Mouse (Mus musculus) thymus, postnatal 10 days (tissue): ENCODE data around the gene Fgfr2.

Experiments used
- DNase-seq, 2 experiments: peaks; one replicate each; pipeline ENCODE4 v3.0.0; 2021; ENCODE audit warnings: low spot score in 2 of 2

Fgfr2 gene

DNA sequence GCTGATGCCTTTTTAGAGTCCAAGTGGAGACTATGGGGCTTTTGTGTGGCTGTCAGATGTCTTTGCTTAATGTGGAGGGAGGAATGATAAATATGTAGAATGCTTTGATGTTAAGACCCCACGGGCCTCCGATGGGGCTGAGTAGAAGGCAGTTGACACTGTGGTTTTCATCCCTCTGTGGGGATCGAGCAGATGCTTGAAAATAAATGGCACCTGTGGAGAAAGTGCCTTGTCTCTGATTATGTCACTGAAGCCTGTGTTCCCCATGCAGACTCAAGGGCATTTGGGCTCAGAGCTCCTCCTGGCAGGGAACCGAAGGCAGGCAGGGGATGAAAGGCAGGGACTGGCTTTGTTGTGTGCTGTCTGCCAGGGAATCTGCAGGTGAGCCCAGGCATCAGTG is 1272.6 kb downstream of the Fgfr2 start:
- DNase-seq, result no peak

DNA sequence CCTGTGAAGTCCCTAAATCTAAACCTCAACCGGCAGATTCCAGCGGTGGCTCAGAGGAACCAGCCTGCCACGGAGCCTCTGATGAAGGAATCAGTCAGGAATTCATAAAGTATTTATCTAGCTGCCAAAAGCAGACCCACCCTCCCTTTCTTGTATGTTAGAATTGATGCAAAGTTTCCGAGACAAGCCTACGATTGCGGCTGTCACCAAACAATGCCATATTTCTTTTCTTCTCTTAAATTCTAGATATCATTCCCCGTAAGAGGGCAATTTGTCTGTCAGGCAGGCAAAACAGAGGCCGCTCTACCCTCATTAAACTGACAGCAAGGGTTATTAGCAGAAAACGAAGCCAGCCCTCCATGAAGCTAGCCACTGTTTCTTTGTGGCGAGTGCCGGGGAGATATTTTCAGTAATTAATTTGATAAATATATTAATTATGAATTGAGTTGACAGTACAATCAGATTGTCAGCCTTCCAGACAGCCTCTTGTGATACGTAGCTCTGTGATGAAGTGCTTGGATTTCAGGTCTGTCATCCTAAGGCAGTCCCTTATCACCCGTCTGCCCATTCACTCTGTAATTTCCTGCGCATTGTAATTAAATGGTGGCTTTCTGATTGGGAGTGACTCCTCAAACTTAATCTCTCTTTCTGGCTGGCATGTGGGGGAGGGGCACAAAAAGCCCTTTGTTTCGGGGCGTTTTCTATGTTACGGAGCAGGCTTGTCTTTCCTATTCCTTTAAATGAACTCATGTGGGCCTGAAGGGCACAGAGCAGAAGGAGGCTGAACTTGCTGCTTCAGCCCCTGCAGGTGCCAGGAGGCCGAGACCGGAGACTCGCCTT is 1276.9 kb downstream of the Fgfr2 start:
- no peak for DNase-seq

DNA sequence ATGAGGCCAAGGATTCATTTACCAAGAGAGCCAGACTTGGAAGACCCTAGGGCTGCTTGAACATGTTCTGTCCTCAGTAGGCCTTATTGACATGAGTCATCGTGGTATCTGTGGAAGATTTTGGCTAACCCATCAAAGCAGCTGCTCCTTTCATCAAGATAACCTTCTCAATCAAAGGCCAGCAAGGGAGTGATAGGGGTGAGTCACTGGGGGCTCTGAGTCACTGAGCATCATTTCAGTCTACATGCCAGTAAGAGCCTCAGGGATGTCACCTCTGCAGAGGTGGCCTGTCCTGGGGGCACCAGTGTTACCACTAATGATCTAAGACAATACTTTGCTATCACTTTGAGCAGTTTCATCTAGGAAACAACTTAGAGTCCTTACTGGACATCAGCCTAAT is 1292.9 kb downstream of the Fgfr2 start:
- no peak for DNase-seq

DNA sequence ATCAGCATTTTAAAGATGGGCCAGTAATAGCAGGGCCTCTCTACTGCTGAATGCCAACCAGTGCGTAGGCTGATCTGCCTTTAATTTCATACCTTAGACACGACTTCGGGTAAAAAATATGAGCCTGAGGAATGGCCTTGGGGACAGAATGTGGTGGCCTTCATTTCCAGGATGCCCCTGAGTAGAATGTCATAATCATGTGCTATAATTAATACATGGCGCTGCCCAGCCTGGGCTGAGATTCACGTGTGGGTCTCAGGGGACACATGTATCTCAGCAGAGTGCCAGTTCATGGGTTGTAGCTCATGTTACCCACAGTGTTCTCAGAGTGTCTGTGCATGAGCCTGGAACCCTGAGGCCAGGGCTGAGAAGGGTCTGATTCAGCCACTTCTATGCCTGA is 1296.3 kb downstream of the Fgfr2 start:
- no peak for DNase-seq

DNA sequence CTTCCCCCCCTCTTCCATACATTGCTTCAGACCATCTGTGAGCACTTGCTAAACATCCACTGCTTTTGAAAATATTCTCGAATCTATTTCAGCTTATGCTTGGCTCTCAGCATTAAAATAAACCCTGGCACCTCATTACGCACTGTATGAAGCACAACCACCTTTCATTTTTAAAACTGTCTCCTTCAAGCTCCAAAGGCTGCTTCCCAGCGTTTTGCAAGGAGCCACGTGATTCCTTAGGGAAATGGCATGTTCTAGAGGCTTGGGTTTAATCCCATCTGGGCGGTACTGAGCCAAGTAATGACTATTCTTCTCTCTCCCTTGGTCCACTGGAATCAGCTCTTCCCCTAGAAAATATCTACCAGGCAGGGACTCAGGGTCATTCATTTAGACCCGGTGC is 1305.2 kb downstream of the Fgfr2 start:
- DNase-seq, result no peak

DNA sequence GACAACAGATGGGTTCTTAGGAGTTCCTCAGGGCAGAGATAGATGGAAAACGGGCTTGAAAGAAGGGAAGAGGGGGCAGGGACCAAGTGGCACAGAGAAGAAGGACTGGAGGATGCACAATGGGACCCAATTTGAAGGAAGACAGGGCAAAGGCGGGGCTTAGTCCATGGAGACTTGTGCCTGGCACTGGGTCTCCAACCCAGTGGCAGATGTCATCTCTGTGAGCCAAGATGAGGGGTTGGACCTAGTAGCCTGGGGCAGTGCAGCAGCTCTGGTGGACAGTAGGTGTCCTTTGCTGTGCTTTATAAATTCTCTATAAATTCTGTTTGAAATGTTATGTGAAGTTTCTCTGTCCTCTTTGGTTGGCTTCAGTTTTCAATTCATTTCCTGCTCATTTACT is 1306.5 kb downstream of the Fgfr2 start:
- no peak for DNase-seq

DNA sequence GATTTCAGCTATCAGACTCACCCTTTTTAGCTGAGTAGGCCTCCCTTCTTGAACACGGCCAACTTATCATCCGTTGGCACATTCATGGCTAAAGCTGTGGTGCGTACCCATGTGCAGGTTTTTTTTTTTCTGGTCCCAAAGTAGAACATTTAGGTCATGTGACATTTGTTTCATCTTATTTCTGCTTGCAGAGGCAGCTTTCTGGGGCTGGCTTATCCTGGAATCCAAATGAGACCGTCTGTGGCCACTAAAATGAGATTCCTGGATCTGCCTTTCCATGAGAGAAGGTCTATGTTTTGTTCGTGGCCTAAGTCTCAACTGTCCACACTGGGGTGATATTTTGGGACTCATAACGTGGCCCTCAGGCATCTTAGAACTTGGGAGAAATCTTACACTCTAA is 1311.0 kb downstream of the Fgfr2 start:
- DNase-seq, result no peak

DNA sequence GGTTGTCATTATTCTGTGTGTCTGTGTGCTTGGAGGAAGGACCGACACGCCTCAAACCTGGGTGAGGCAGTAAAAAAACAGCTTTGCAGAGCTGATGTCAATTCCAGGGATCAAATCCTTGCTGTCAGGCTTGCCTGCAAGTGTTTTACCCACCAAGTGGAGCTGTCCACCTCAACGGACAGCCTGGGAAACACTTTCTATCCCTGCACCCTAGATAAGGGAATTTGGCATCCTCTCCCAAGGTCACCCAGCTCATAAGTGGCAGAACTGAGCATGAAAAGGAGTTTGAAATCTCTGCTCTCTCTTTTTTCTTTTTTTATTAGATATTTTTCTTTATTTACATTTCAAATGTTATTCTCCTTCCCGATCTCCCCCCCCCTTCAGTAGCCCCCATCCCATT is 1312.2 kb downstream of the Fgfr2 start:
- DNase-seq, result no peak

DNA sequence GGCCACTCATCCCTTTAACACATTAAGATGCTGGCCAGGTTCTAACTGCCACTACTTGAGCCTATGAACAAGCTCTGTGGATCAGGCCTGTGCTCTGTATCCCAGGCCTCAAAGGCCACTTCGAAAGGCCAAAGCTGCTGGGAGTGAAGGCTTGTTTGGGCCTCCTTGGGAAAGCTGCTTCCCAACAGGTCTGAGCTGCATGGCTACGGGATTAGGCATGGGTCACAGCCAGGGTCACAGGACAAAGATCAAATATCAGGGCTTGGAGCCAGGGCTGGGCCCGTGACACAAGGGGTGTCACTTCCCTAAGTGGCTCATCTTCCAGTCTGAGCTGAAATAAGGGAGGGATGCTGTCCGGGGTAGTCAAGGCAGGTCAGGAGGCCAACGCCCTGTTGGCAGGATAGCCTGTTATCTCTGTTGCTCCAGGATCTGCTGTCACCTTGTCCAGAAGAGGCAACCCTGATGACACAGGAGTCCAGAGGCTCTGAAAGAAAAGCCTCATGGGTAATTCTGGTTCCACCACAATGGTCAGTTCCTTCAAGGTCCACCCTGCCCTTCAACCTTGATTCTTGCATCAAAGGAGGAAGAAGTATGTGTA is 1313.5 kb downstream of the Fgfr2 start:
- no peak for DNase-seq

DNA sequence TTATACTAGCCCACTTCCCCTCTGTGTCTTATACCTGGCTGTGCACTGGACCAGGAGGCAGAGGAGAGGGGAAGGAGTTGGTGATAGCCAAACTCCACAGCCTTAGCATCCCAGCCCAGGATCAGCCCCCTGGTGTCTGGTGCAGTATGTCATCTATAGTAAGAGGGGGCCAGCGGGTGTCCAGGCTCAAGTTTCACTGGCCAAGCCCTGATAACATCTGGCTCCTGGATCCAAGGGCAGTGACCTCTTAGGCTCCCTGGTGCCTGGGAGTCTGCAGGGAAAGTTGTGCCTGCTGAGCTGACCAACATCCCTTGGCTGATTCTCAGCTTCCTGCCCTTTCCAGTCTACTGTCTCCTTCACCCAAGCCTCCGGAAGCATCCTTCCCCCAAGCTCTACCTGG is 1315.9 kb downstream of the Fgfr2 start:
- DNase-seq, result no peak

DNA sequence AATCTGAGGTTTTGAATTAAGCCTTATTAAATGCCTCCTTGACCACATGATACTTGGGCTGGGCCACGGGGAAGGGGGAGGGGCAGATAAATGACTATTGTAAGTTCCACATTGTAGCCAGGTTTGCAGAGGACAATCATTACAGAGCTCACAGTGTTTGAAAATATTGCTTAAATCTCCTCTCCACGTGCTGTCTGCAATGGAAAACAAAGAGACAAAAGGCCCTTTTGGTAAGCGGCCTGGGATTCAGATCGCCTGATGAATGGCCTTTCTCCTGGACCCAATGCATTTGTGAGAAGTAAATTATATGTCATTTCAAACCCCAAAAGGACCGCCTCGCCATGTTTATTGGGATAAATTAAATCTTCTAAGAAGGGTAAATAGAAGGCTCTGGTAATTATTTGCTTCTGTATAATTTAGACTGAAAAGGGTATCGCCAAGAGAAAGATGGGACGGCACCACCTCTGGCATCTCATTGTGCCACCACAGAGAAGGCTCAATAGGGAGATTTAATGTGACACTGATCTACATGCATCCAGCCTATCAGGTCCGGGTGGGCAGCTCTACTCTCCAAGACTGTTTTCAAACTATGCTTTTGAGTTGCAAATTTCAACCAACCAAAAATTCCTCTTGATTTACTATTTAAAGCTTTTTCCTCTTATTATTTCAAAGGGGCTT is 1317.5 kb downstream of the Fgfr2 start:
- no peak for DNase-seq

DNA sequence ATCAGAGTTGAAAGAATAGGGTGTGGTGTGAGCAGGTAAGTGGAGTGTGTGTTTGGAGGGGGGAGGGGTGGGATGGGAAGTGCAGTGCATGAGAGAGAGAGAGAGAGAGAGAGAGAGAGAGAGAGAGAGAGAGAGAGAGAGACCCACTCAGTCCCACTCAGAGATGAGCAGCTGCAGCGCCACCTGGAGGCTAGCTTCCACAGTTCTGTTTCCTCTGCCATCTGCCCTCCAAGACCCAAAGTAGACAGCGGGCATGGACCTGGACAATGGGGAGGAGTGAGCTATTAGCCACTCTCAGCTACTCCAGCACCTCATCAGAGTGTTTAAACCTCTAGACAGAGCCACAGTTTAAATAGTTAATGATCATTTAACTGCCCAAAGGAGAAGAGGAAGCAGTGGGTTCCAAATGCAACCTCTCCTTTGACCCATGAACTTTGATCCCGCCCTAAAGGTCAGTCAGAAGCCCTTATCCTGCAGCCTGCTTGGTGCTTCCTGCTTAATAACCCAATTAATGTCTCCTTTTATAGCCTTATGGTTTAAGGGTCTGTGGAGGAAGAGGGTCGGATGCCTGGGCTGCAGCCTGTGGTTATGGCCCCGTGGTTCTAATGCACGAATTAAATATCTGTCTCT is 1322.6 kb downstream of the Fgfr2 start:
- DNase-seq, result peak in 1 of 2 experiments; percentile 16

DNA sequence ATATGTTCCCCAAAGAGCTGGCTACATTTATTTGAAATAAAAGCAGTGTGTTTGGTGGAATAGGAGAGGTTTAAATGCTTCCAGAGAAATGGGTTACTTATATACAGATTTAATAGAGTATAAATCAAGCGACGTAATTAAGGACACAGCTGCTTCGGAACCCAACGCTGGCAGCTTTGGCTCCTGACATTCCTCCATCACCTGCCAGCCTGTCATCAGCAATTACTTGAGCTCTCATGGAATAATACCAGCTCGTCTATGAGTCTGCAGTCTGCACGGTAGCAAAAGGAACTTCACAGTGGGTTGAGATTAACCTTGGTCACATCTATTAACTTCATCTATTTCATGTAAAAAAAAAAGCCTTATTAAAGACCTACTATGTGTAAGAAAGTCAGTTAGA is 1326.0 kb downstream of the Fgfr2 start:
- DNase-seq, result no peak

DNA sequence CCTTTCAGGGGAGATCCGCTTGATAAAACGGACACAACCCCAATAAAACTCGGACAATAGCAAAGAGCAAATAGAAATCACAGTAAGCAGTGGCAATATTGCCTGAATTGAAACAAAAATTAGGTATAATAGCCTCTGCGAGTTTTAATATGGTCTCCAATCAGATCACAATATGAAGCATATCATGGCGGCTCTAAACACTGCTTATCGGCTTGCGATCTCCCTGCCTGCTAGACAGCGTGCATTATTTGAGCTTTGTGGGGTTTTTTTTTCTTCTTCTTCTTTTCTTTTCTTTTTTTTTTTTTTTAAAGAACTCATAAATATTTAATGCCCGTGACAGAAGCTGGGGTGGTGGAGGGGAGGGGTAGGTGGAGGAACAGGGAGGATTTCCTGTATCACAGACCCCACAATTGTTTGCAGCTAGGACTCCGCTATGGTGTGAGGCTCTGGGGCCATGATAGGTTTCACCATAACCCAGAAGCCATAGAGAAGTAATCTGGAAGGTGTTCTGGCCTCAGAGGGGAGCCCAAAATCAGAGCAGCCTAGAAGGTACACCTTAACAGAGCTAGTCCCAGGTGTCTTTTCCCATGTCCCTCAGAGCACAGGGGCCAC is 1334.4 kb downstream of the Fgfr2 start:
- no peak for DNase-seq

DNA sequence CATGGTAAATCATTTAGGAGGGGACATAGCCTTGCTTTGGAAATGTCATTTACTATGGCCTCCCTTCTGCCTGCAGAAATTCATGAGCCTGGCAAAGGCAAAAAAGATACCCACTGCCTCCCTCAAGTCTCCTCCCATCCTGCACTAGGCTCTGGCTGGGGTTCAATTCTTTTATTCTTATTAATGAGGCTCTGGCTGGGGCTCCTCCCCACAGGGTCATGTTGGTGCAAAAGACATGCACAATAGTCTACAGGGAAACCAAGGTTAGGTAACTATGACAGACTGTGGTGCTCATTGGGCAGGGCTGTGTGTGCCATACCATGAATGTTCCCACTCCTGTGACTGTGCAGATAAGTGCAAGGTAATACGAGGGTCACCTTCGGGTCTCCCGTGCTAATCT is 1337.4 kb downstream of the Fgfr2 start:
- DNase-seq, result no peak

DNA sequence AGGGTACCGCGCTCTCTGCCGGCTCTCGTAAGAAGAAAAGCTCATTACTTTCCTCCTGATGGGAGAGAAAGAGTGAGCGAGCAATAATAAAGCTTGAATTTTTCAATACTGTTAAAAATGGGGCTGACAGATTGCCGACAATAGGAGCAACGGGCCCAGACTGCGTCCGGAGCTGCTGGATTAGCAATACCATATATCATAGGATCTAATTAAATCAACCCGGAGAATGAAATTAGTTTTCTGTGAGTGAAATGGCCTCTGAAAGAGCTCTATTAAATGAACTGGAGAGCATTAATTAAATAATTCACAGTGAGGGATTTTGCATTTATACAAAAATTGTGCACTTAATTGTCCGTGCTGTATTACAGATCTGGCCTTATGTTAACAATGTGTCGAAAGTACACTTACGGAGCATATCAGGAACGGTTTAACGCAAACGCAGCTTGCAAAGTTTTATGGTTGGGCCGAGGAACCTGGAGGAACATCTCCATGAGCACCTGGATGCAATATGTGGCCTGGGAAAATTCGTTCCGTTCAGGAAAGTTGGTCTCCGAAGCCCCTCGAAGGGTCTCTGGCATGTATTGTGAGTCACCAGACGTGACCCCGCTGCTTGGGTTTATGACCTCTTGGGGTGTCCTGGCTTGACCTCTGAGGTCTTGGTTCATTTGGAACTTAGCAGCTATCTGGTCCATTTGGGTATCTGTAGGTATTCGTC is 1344.7 kb downstream of the Fgfr2 start:
- DNase-seq, result no peak

DNA sequence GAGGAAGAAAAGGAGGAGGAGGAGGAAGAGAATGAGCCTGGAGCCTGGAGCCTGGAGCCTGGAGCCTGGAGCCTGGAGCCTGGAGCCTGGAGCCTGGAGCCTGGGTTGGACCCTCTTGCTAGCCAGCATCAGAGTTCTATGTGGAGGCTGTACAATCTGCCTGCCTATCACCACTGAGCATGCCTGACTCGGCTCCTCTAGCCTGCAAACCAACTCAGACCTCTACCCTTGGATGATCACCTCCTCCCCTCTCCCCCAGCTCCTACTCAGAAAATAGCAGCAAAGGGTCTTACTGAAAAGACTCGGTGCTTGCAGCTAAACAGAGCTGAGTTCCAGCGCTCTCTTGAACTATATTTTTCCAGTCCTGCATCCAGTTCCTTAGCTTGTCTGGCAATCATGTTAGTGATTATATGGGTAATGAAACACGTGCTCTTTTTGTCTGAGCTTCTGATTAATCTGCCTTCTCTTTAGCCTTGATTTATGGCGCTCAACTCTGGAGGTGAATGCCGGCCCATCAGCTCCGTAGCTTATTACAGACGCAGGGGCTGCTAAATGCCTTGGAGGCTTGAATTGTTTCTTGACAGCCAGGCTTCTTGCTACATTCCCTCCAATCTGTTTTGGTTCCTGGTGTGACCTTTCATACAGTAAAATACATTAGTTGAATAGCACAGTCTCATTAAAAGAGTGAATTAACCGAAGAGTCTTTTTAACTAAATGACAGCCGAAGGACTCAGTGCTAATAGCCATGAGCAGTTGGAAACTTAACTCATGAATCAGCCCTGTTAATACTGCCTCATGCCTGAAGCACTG is 1345.5 kb downstream of the Fgfr2 start:
- no peak for DNase-seq

DNA sequence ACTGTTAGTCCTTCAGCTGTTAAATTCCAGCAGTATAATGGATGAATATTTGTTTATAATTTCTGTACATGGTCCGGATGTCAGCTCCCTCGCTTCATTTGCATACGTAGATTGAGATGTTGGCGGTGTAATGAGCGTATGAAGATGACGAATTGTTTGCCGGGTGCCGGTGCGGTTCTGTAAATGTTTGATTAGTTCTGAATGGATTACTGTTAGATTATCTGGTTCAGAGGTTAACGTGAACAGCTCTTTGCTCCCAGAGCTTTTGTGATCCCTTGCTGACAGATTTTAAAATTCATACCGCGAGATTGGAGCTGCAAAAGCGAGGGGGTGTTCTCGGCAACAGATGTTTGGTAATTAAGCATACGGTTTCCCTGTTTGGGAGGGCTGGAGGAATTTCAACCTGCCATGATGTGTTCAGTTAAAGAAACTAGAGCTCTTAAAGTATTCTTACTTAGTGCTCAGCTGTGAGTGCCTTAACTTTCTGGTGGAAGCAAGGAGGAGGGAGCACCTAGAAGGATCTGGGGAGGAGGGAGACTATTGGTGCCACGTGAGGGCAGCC is 1346.9 kb downstream of the Fgfr2 start:
- no peak for DNase-seq

DNA sequence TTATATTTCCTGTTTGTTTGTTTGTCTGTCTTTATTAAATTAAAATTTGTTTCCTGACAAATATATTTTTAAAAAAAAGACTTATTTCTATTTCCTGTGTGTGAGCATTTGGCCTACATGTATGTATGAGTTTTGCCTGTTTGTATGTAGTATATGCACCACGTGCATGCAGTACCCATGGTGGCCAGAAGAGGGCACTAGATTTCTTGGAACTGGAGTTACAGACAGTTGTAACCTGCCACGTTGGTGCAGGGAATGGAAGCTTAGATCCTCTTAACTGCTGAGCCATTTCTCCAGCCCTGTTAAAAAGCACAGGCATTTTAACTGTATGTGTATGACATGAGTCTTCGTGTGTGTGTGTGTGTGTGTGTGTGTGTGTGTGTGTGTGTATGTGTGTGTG is 1365.2 kb downstream of the Fgfr2 start:
- DNase-seq, result no peak
